In the genomic region with DNA sequence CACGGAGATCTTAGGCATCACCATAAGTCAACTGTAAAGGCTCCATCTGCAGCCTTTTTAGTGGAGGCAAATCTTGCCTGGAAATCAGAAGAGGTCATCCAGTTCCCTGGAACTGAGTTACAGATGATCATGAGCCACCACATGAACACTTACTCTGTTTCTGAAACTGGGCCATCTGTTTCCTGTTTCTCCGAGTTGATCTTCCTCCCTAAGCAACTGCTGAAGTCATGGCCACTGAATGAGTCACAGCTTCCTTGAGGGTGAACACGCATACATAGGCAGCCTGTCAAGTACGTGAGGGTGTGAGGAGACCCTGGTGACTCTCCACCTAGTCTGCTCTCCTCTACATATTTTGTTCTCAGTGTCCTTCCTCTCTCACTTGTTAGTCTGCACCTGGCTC, we compare ENCODE assay signal across 8 mouse cellular contexts. TPM values are rescaled to one million over a fixed set of nuclear protein-coding genes. Genes with fewer than 3 reads are reported as not detected.
DNase-seq lines count a peak whose midpoint lies in the region; ATAC-seq and TF ChIP-seq lines count a peak whose summit lies in the region.

No protein-coding gene starts in this region.

- no peak for TF ChIP-seq CTCF in hindbrain, postnatal 0 days (IDR thresholded peaks at IDR 0.05; ENCODE audit: low read depth)
- no peak for TF ChIP-seq CTCF in bone marrow macrophage, adult 2 months (IDR thresholded peaks at IDR 0.05; ENCODE audit: low read depth, low read length)

- no peaks in the 10 kb centered on the region for H3K9me3 ChIP-seq in hindbrain, postnatal 0 days (ENCODE audit: low read length)
- no peaks in the 10 kb centered on the region for H3K9me3 ChIP-seq in hindbrain, embryonic 11.5 days (ENCODE audit: control insufficient read depth, low read length)
- H3K9me3 ChIP-seq in heart, embryonic 10.5 days = no peaks in the 10 kb centered on the region
- no peaks in the 10 kb centered on the region for H3K9me3 ChIP-seq in stomach, embryonic 16.5 days (replicated peaks; ENCODE audit: control insufficient read depth, low read length)

- H3K9ac ChIP-seq in hindbrain, postnatal 0 days (replicated peaks; ENCODE audit: low read length) = no peak overlapping the region
- H3K9ac ChIP-seq in hindbrain, embryonic 11.5 days (ENCODE audit: low read depth, low read length) = no peak overlapping the region
- no peak overlapping the region for H3K9ac ChIP-seq in stomach, embryonic 16.5 days (ENCODE audit: low read length)

- H3K36me3 ChIP-seq in hindbrain, postnatal 0 days (ENCODE audit: insufficient read depth, low read length) = no peaks in the 10 kb centered on the region
- no peaks in the 10 kb centered on the region for H3K36me3 ChIP-seq in hindbrain, embryonic 11.5 days (ENCODE audit: control insufficient read depth, insufficient read depth, low read length)
- no peaks in the 10 kb centered on the region for H3K36me3 ChIP-seq in heart, embryonic 10.5 days
- no peaks in the 10 kb centered on the region for H3K36me3 ChIP-seq in stomach, embryonic 16.5 days (ENCODE audit: control insufficient read depth, insufficient read depth, low read length)

- no peak for ATAC-seq in hindbrain, postnatal 0 days
- ATAC-seq in hindbrain, embryonic 11.5 days (ENCODE audit: low FRiP score) = no peak
- ATAC-seq in stomach, embryonic 16.5 days (ENCODE audit: insufficient read depth, low FRiP score) = peak; percentile 86
- ATAC-seq in erythroblast, adult 5-6 weeks (replicated peaks; ENCODE audit: low FRiP score, poor library complexity, severe bottlenecking) = no peak

- WGBS in hindbrain, postnatal 0 days = 75% methylated on average over 4 of the region's 4 CpGs
- 82% methylated on average over 4 of the region's 4 CpGs for WGBS in hindbrain, embryonic 11.5 days
- WGBS in heart, embryonic 10.5 days = 47% methylated on average over 4 of the region's 4 CpGs
- 24% methylated on average over 4 of the region's 4 CpGs for WGBS in stomach, embryonic 16.5 days

- DNase-seq in hindbrain, postnatal 0 days (ENCODE audit: low spot score) = peak; percentile 4
- no peak for DNase-seq in hindbrain, embryonic 11.5 days (ENCODE audit: low spot score)
- peak; percentile 80 for DNase-seq in heart, embryonic 10.5 days (ENCODE audit: low spot score)
- DNase-seq in kidney, postnatal 25 days = peak; percentile 3 to 35
- peak; percentile 26 for DNase-seq in lung, postnatal 10 days

- no peaks in the 10 kb centered on the region for H3K27me3 ChIP-seq in hindbrain, postnatal 0 days (ENCODE audit: insufficient read depth, low read length)
- no peaks in the 10 kb centered on the region for H3K27me3 ChIP-seq in hindbrain, embryonic 11.5 days (ENCODE audit: control insufficient read depth, insufficient read depth, low read length)
- H3K27me3 ChIP-seq in heart, embryonic 10.5 days (ENCODE audit: insufficient read depth, poor library complexity, severe bottlenecking) = no peaks in the 10 kb centered on the region
- no peaks in the 10 kb centered on the region for H3K27me3 ChIP-seq in stomach, embryonic 16.5 days (ENCODE audit: control insufficient read depth, insufficient read depth, low read length)

- no peak overlapping the region for H3K4me3 ChIP-seq in hindbrain, postnatal 0 days (ENCODE audit: low read length)
- no peak overlapping the region for H3K4me3 ChIP-seq in hindbrain, embryonic 11.5 days (ENCODE audit: low read depth, low read length)
- H3K4me3 ChIP-seq in bone marrow macrophage, adult 2 months (ENCODE audit: insufficient read depth, low read length) = no peak overlapping the region
- H3K4me3 ChIP-seq in heart, embryonic 10.5 days = no peak overlapping the region
- no peak overlapping the region for H3K4me3 ChIP-seq in stomach, embryonic 16.5 days (replicated peaks; ENCODE audit: low read length)

- TF ChIP-seq POLR2A in bone marrow macrophage, adult 2 months (IDR thresholded peaks at IDR 0.05; ENCODE audit: borderline replicate concordance, low read depth, low read length) = no peak

- H3K27ac ChIP-seq in hindbrain, postnatal 0 days = no peak overlapping the region
- H3K27ac ChIP-seq in hindbrain, embryonic 11.5 days (ENCODE audit: low read depth, low read length) = no peak overlapping the region
- peak overlapping the region; percentile 75 for H3K27ac ChIP-seq in bone marrow macrophage, adult 2 months (ENCODE audit: insufficient read depth, low read depth, low read length)
- peak overlapping the region; percentile 18; the same call in 1 of the 2 replicates for H3K27ac ChIP-seq in heart, embryonic 10.5 days
- no peak overlapping the region; the same call in 1 of the 2 replicates for H3K27ac ChIP-seq in stomach, embryonic 16.5 days (ENCODE audit: low read length)

- H3K4me1 ChIP-seq in hindbrain, postnatal 0 days (ENCODE audit: insufficient read depth, low read length) = no peaks in the 10 kb centered on the region
- no peaks in the 10 kb centered on the region for H3K4me1 ChIP-seq in hindbrain, embryonic 11.5 days (replicated peaks; ENCODE audit: control insufficient read depth, insufficient read depth, low read length)
- peaks cover 43% of the 10 kb centered on the region for H3K4me1 ChIP-seq in bone marrow macrophage, adult 2 months (ENCODE audit: control insufficient read depth, insufficient read depth, low read length)
- peaks cover 24% of the 10 kb centered on the region for H3K4me1 ChIP-seq in heart, embryonic 10.5 days
- H3K4me1 ChIP-seq in stomach, embryonic 16.5 days (ENCODE audit: control insufficient read depth, insufficient read depth, low read length) = no peaks in the 10 kb centered on the region

- H3K4me2 ChIP-seq in hindbrain, postnatal 0 days (ENCODE audit: low read depth, low read length) = no peak overlapping the region
- H3K4me2 ChIP-seq in hindbrain, embryonic 11.5 days (replicated peaks; ENCODE audit: low read depth, low read length) = no peak overlapping the region
- no peak overlapping the region for H3K4me2 ChIP-seq in stomach, embryonic 16.5 days (ENCODE audit: low read depth, low read length)

RNA-seq across cellular contexts. Expression of a gene that starts 41.4 kb away (rescaled TPM):
- 15.1 and 16.1 TPM in 2 replicates for total RNA-seq in hindbrain, postnatal 0 days (2014; rRNA removed)
- 4.2 and 4.3 TPM in 2 replicates for polyA plus RNA-seq in hindbrain, postnatal 0 days (2015; fragmentation: Nextera tagmentation; extraction: Ambion mirVana)
- 3.0 and 3.3 TPM in 2 replicates for polyA plus RNA-seq in hindbrain, embryonic 11.5 days (2014; fragmentation: Nextera tagmentation; extraction: Ambion mirVana)
- 119 and 127 TPM in 2 replicates for polyA plus RNA-seq in bone marrow macrophage, adult 2 months (2012; ENCODE audit: insufficient read depth, insufficient read length, missing spikeins)
- polyA plus RNA-seq in heart, embryonic 10.5 days (2016; fragmentation: Nextera tagmentation; extraction: Ambion mirVana) = 8.1 and 11.2 TPM in 2 replicates
- polyA plus RNA-seq in stomach, embryonic 16.5 days (2015; fragmentation: Nextera tagmentation; extraction: Ambion mirVana) = 7.7 and 9.9 TPM in 2 replicates
- total RNA-seq in erythroblast, adult 5-6 weeks (2015; ENCODE audit: low replicate concordance) = 127 and 129 TPM in 2 replicates
- 163 and 164 TPM in 2 replicates for total RNA-seq in erythroblast, adult 5-6 weeks (2017; ENCODE audit: low replicate concordance)

Comparison
In these comparisons a context has a peak if more than half of its experiments do, and no peak if none do; other contexts are left out.
1. H3K27ac ChIP-seq: peak in bone marrow macrophage, adult 2 months (single experiment) and heart, embryonic 10.5 days (single experiment); none in hindbrain, postnatal 0 days (single experiment), hindbrain, embryonic 11.5 days (single experiment) and stomach, embryonic 16.5 days (single experiment).